Mouse (Mus musculus) bone marrow macrophage, adult 2 months (primary cell): ENCODE measurements around the gene Zfp534.
"Not testable (repeated sequence)": the region's sequence is repeated elsewhere in the genome, so short reads cannot be mapped to it uniquely, and the experiment has no call there.

ENCODE experiments used
- CTCF ChIP-seq: IDR thresholded peaks from 2 replicates; pipeline ENCODE4 v1.5.1; 2012; ENCODE audit warnings: low read depth, mild to moderate bottlenecking, low read length, moderate library complexity
- POLR2A ChIP-seq: IDR thresholded peaks from 2 replicates; pipeline ENCODE4 v1.6.1; 2012; ENCODE audit warnings: mild to moderate bottlenecking, low read depth, low read length, borderline replicate concordance

DNA sequence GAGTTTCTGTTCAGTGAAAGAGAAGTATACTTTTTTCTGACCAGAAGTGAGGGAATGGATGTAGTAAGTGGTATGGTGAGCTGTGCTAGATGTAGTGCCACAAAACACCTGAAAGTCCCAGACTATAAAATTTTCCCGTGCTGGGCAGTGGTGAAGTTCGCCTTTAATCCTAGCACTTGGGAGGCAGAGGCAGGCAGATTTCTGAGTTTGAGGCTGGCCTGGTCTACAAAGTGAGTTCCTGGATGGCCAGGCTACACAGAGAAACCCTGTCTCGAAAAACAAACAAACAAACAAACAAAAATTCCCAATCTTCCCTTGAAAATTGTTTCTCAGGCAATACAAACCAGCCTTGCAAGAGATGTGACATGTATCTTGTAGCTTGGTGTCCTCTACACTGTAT lies 54.9 kb downstream of the Zfp534 start:
- TF ChIP-seq POLR2A, CTCF: not testable (repeated sequence)
